Mouse (Mus musculus) layer of hippocampus, adult 8-10 months (tissue): ENCODE data around the gene Cdk5rap2. TPM values are rescaled to one million over a fixed set of nuclear protein-coding genes. Genes with fewer than 3 reads are reported as not detected.

Experiments
- DNase-seq, 2 experiments: peaks; one replicate each; pipeline ENCODE4 v3.0.0; 2022; ENCODE audit warnings: low spot score in 2 of 2
- total RNA-seq, 4 experiments: library from RNA; stranded (reverse); gene quantifications; 2 replicates each; pipeline ENCODE4 v1.2.4; 2022

Gene Cdk5rap2
- total RNA-seq, 4 experiments from 2014 or later: 11.7 to 15.8 (median 12.5) TPM

GRCm38 (mm10) chr4:70262850-70263249 lies 147.4 kb downstream of the Cdk5rap2 start:
- DNase-seq: no peak

GRCm38 (mm10) chr4:70261315-70261714 lies 148.9 kb downstream of the Cdk5rap2 start:
- DNase-seq: no peak

GRCm38 (mm10) chr4:70260419-70260807 lies 149.8 kb downstream of the Cdk5rap2 start:
- DNase-seq: no peak

GRCm38 (mm10) chr4:70259726-70260418 lies 150.4 kb downstream of the Cdk5rap2 start:
- peak; percentile 40 to 54 for DNase-seq

GRCm38 (mm10) chr4:70258826-70259225 lies 151.4 kb downstream of the Cdk5rap2 start:
- DNase-seq: no peak

- peak; percentile 76 to 82 for DNase-seq
Measured at GRCm38 (mm10) chr4:70258205-70258604, 152.0 kb downstream of the Cdk5rap2 start.

GRCm38 (mm10) chr4:70251782-70252181 lies 158.5 kb downstream of the Cdk5rap2 start:
- no peak for DNase-seq

GRCm38 (mm10) chr4:70245706-70246105 lies 164.5 kb downstream of the Cdk5rap2 start:
- DNase-seq: no peak

- no peak for DNase-seq
Measured at GRCm38 (mm10) chr4:70243561-70244120, 166.6 kb downstream of the Cdk5rap2 start.

- no peak for DNase-seq
Measured at GRCm38 (mm10) chr4:70239731-70240130, 170.5 kb downstream of the Cdk5rap2 start.

- DNase-seq: no peak
Measured at GRCm38 (mm10) chr4:70238862-70239261, 171.4 kb downstream of the Cdk5rap2 start.

GRCm38 (mm10) chr4:70232383-70232782 lies 177.9 kb downstream of the Cdk5rap2 start:
- no peak for DNase-seq

GRCm38 (mm10) chr4:70229874-70230273 lies 180.4 kb downstream of the Cdk5rap2 start:
- peak; percentile 41 to 45 for DNase-seq

GRCm38 (mm10) chr4:70228350-70228749 lies 181.9 kb downstream of the Cdk5rap2 start:
- no peak for DNase-seq

GRCm38 (mm10) chr4:70227667-70228066 lies 182.6 kb downstream of the Cdk5rap2 start:
- DNase-seq: no peak

GRCm38 (mm10) chr4:70224503-70224902 lies 185.7 kb downstream of the Cdk5rap2 start:
- no peak for DNase-seq

- DNase-seq: no peak
Measured at GRCm38 (mm10) chr4:70221878-70222277, 188.4 kb downstream of the Cdk5rap2 start.

- DNase-seq: no peak
Measured at GRCm38 (mm10) chr4:70221370-70221769, 188.9 kb downstream of the Cdk5rap2 start.

- peak; percentile 22 to 57 for DNase-seq
Measured at GRCm38 (mm10) chr4:70220277-70221180, 189.7 kb downstream of the Cdk5rap2 start.

- DNase-seq: peak; percentile 20 to 42
Measured at GRCm38 (mm10) chr4:70219776-70220175, 190.5 kb downstream of the Cdk5rap2 start.

- DNase-seq: no peak
Measured at GRCm38 (mm10) chr4:70185971-70186370, 224.3 kb downstream of the Cdk5rap2 start.
